Mouse (Mus musculus) liver, adult 2 months (tissue): Measurements from ENCODE around the gene Pml. TPM values are rescaled to one million over a fixed set of nuclear protein-coding genes. Genes with fewer than 3 reads are reported as not detected.
"Not testable (repeated sequence)": the region's sequence is repeated elsewhere in the genome, so short reads cannot be mapped to it uniquely, and the experiment has no call there.

Experiments
- DNase-seq: peaks from one replicate; pipeline ENCODE4 v3.0.0-alpha.2; 2011; ENCODE audit warnings: low read depth, low spot score; ENCODE audit errors: extremely low read depth
- H3K27ac ChIP-seq: fragments of 200-500 bp; replicated peaks from 2 replicates; pipeline ENCODE4 v1.5.1; 2012; ENCODE audit warnings: low read depth, mild to moderate bottlenecking, control low read depth, inconsistent platforms, low read length; ENCODE audit not compliant: insufficient read depth
- H3K27me3 ChIP-seq: fragments of 200-500 bp; 2 replicates; pipeline ENCODE4 v1.6.1; 2012; ENCODE audit warnings: mild to moderate bottlenecking, moderate library complexity, low read length, inconsistent platforms; ENCODE audit not compliant: control insufficient read depth, insufficient read depth
- H3K36me3 ChIP-seq: fragments of 200-500 bp; 2 replicates; pipeline ENCODE4 v1.6.1; 2012; ENCODE audit warnings: low read length, inconsistent platforms; ENCODE audit not compliant: control insufficient read depth, insufficient read depth
- H3K4me1 ChIP-seq: fragments of 200-500 bp; 2 replicates; pipeline ENCODE4 v1.6.1; 2011; ENCODE audit warnings: low read length; ENCODE audit not compliant: control insufficient read depth, insufficient read depth
- H3K4me3 ChIP-seq: fragments of 200-500 bp; 2 replicates; pipeline ENCODE4 v1.5.1; 2011; ENCODE audit warnings: low read depth, mild to moderate bottlenecking, control low read depth, low read length, moderate library complexity; ENCODE audit not compliant: insufficient read depth
- H3K79me2 ChIP-seq: fragments of 200-500 bp; 2 replicates; pipeline ENCODE4 v1.6.1; 2012; ENCODE audit warnings: inconsistent platforms, mild to moderate bottlenecking, low read length, moderate library complexity; ENCODE audit not compliant: control insufficient read depth, insufficient read depth
- H3K9ac ChIP-seq: fragments of 200-500 bp; 2 replicates; pipeline ENCODE4 v1.6.1; 2012; ENCODE audit warnings: low read depth, mild to moderate bottlenecking, control low read depth, inconsistent platforms, low read length
- CTCF ChIP-seq: fragments of 200-500 bp; IDR thresholded peaks from 2 replicates; pipeline ENCODE4 v1.5.1; 2011; ENCODE audit warnings: low read depth, low read length, control low read depth
- POLR2A ChIP-seq: fragments of 200-500 bp; IDR thresholded peaks from 2 replicates; pipeline ENCODE4 v1.6.1; 2011; ENCODE audit warnings: low read length, control low read depth; ENCODE audit not compliant: insufficient read depth; ENCODE audit errors: extremely low read depth
- WGBS: fragments of 180-500 bp; shearing (Covaris S2); methylation state at CpG from one replicate; pipeline ENCODE4 v1.1.7; 2018; 5-methylcytosine and 5-hydroxymethylcytosine counted together
- polyA plus RNA-seq: library from polyadenylated mRNA; depleted of rRNA; stranded (reverse); fragments of >200 nt; gene quantifications from 2 replicates; pipeline ENCODE4 v1.2.3, GENCODE M21; 2012
- total RNA-seq: library from RNA; depleted of rRNA; stranded (reverse); fragments of >200 nt; gene quantifications from 2 replicates; pipeline ENCODE4 v1.2.3, GENCODE M21; 2014

The Pml gene
- total and polyA plus RNA-seq, 2 experiments, result 7.4 to 15.2 TPM

DNA sequence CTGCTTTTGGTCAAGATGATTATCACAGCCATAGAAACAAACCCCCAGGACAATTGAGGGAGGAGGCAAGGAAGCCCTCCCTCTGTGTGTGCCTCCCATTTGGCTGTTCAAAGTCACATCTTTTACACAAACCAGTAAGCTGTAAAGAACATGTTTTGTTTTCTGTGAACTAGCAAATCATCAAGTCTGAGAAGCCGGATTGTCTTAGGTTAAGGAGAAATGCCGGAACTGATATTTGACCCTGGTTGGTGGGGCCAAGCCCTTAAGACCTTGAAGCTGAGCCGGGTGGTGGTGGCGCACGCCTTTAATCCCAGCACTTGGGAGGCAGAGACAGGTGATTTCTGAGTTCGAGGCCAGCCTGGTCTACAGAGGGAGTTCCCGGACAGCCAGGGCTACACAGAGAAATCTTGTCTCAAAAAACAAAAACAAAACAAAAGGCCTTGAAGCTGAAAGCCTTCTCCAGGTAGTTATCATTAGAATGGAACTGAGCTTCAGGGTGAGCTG lies 24.6 kb upstream of the Pml start:
- H3K9ac ChIP-seq, result no peak overlapping the region
- H3K27ac ChIP-seq, result no peak overlapping the region
- no peaks in the 10 kb centered on the region for H3K36me3 ChIP-seq
- TF ChIP-seq CTCF, result no peak
- no peak for TF ChIP-seq POLR2A
- WGBS, result 91% methylated on average over 7 of the region's 7 CpGs
- DNase-seq, result no peak
- H3K4me3 ChIP-seq, result no peak overlapping the region
- H3K27me3 ChIP-seq, result no peaks in the 10 kb centered on the region
- H3K79me2 ChIP-seq, result no peaks in the 10 kb centered on the region
- peaks cover 9% of the 10 kb centered on the region; the same call in 1 of the 2 replicates for H3K4me1 ChIP-seq

DNA sequence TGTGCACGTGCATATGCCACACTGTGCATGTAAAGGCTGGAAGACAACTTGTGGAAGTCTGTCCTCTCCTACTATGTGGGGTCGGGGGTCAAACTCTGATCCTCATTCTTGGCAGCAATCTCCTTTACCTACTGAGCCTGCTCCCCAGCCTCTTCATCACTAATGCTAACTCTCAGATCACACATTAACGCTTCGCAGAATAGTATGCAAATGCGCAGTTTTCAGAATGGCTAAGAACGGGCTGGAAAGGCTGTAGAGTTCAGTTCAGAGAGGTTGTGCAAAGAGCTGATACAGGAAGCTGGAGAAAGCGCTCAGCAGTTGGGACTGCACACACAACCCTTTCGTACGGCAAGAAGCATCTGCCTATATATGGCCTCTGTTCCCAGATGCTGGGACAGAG lies 23.3 kb upstream of the Pml start:
- WGBS, result 77% methylated on average over 9 of the region's 9 CpGs

DNA sequence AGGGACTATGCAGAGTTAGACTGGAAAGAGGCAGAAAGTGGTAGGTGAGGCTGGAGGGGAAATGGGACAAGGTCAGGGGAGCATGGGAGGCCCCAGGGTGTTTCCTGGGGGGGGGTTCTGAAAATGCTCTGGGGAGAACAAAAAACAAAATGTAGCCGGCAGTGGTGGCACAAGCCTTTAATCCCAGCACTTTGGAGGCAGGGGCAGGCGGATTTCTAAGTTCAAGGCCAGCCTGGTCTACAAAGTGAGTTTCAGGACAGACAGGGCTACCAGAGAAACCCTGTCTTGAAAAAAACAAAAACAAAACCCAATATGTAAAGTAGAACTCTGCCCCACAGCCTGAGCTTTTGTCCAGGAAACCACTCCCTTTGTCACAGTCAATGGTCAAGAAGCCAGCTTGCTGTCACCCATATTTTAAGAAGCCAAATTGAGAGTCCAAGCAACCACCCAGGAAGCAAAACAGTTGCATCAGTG lies 22.5 kb upstream of the Pml start:
- DNase-seq, result no peak
- Histone ChIP-seq H3K36me3 (no peaks in the 10 kb centered on the region), H3K4me3 (no peak overlapping the region), H3K27me3 (no peaks in the 10 kb centered on the region), H3K27ac (no peak overlapping the region), H3K4me1 (peaks cover 9% of the 10 kb centered on the region; the same call in 1 of the 2 replicates), H3K9ac (no peak overlapping the region), H3K79me2 (no peaks in the 10 kb centered on the region)
- whole genome bisulfite sequencing, result 85% methylated on average over 2 of the region's 2 CpGs
- no peak for TF ChIP-seq POLR2A
- TF ChIP-seq CTCF, result no peak

More for the DNA sequence above, 23.3 kb upstream of the Pml start:
- Histone ChIP-seq H3K9ac (no peak overlapping the region), H3K27me3 (no peaks in the 10 kb centered on the region), H3K79me2 (no peaks in the 10 kb centered on the region), H3K27ac (no peak overlapping the region), H3K36me3 (no peaks in the 10 kb centered on the region), H3K4me1 (peaks cover 9% of the 10 kb centered on the region; the same call in 1 of the 2 replicates), H3K4me3 (no peak overlapping the region)
- no peak for TF ChIP-seq POLR2A
- no peak for TF ChIP-seq CTCF
- DNase-seq, result no peak

DNA sequence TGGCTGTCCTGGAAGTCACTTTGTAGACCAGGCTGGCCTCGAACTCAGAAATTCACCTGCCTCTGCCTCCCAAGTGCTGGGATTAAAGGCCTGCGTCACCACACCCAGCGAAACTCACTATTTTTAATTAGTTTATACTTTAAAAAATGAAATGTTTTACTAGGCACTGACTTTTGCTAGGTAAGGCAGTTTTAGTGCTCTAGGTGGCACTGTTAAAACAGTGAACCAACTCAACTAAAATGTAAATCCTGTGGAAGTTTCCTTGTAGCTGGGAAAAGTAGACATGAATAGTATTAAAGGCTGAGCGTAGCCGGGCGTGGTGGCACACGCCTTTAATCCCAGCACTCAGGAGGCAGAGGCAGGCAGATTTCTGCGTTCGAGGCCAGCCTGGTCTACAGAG lies 22.0 kb upstream of the Pml start:
- H3K4me3 ChIP-seq, H3K27me3 ChIP-seq, H3K9ac ChIP-seq, H3K79me2 ChIP-seq, H3K36me3 ChIP-seq, H3K27ac ChIP-seq, DNase-seq, H3K4me1 ChIP-seq: not testable (repeated sequence)
- WGBS, result 91% methylated on average over 9 of the region's 9 CpGs

DNA sequence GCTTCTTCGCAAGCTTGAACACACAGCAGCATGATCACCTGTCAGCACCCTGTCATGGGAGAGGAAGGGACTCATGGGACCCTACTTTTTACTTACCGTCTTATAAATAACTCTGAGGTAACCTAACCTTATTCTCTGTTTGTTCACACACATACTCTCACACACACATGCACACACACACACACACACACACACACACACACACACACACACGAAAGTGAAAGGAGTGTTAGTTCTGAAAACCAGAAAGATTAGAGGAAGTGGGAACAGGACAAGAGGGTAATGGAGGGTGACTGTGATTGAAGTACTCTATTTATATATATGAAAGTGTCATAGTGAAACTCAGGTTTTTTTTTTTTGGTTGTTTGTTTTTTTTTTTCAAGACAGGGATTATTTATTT lies 21.5 kb upstream of the Pml start:
- H3K27ac ChIP-seq, result no peak overlapping the region
- TF ChIP-seq CTCF (no peak), POLR2A (no peak)
- peaks cover 6% of the 10 kb centered on the region; the same call in 1 of the 2 replicates for H3K4me1 ChIP-seq
- no peaks in the 10 kb centered on the region for H3K27me3 ChIP-seq
- no peaks in the 10 kb centered on the region for H3K36me3 ChIP-seq
- WGBS, result 77% methylated on average over 3 of the region's 3 CpGs
- no peaks in the 10 kb centered on the region for H3K79me2 ChIP-seq
- no peak for DNase-seq
- no peak overlapping the region for H3K4me3 ChIP-seq
- H3K9ac ChIP-seq, result no peak overlapping the region

DNA sequence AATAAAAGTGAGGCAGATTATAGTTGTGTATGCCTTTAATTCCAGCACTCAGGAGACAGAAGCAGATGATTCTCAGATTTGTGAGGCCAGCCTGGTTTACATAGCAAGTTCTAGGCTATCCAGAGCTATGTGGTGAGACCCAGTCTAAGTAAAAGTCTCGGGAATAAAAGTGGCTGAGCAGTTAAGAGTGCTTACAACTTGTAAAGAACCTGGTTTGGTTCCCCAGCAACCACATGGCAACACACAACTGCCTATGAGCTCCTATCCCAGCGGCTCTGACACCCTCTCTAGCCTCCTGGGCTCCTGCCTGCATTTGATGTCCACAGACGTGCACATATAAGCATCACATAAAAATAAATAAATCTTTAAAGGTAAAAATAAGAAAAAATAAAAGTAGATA lies 20.5 kb upstream of the Pml start:
- Histone ChIP-seq H3K9ac (no peak overlapping the region), H3K36me3 (no peaks in the 10 kb centered on the region), H3K4me3 (no peak overlapping the region), H3K79me2 (no peaks in the 10 kb centered on the region), H3K4me1 (peaks cover 2% of the 10 kb centered on the region; the same call in 1 of the 2 replicates), H3K27me3 (no peaks in the 10 kb centered on the region), H3K27ac (no peak overlapping the region)
- 68% methylated on average over 3 of the region's 3 CpGs for WGBS
- TF ChIP-seq CTCF (no peak), POLR2A (no peak)
- no peak for DNase-seq
